Mouse (Mus musculus) neutrophil, adult 5-6 weeks (primary cell): ENCODE data around the gene Tlr7. TPM values are rescaled to one million over a fixed set of nuclear protein-coding genes. Genes with fewer than 3 reads are reported as not detected.
"Not testable (repeated sequence)": the region's sequence is repeated elsewhere in the genome, so short reads cannot be mapped to it uniquely, and the experiment has no call there.

ENCODE experiments used
- ATAC-seq: fragments of 151-379, 151-347 bp; 2 replicates; pipeline ENCODE4 v1.8.0; 2017; ENCODE audit warnings: mild to moderate bottlenecking, moderate TSS enrichment; ENCODE audit not compliant: insufficient number of reproducible peaks, poor library complexity, low FRiP score, severe bottlenecking; ENCODE audit errors: extremely low read depth
- total RNA-seq: library from RNA; stranded (forward); fragments of 200-1000 nt; gene quantifications from 2 replicates; pipeline ENCODE4 v1.2.3, GENCODE M21; 2017

Tlr7 gene
- total RNA-seq, 1 experiment from 2014 or later: 26.4 TPM

- peak; percentile 80; the same call in 1 of the 2 replicates for ATAC-seq
Measured at GRCm38 (mm10) chrX:167315766-167316165, 14.6 kb downstream of the Tlr7 start.

GRCm38 (mm10) chrX:167315093-167315726 lies 15.1 kb downstream of the Tlr7 start:
- no peak for ATAC-seq

GRCm38 (mm10) chrX:167302061-167302460 lies 28.3 kb downstream of the Tlr7 start:
- ATAC-seq: not testable (repeated sequence)

- ATAC-seq: peak; percentile 85
Measured at GRCm38 (mm10) chrX:167276953-167277352, 53.4 kb downstream of the Tlr7 start.

GRCm38 (mm10) chrX:167276551-167276950 lies 53.8 kb downstream of the Tlr7 start:
- no peak for ATAC-seq

GRCm38 (mm10) chrX:167264086-167264485 lies 66.3 kb downstream of the Tlr7 start, which contains the start of gene Tlr8:
Tlr8 (minus strand) TSS chrX:167264329.
- no peak for ATAC-seq

GRCm38 (mm10) chrX:167263530-167263929 lies 66.8 kb downstream of the Tlr7 start:
- no peak for ATAC-seq

Other genes starting within 250 kb of the Tlr7 start
- 5,959 and 5,978 TPM in 2 replicates for gene Tmsb4x, start 121.2 kb downstream of the Tlr7 start, total RNA-seq
- gene Tlr8, start 66.2 kb downstream of the Tlr7 start, total RNA-seq: 22.6 and 29.2 TPM in 2 replicates
- 26.8 and 30.5 TPM in 2 replicates for gene Prps2, start 52.2 kb upstream of the Tlr7 start, total RNA-seq